Mouse (Mus musculus) embryonic facial prominence, embryonic 10.5 days (tissue): Measurements from ENCODE around the gene Gpha2. TPM values are rescaled to one million over a fixed set of nuclear protein-coding genes. Genes with fewer than 3 reads are reported as not detected.

Experiments used
- microRNA counts: library from miRNA; unstranded; fragments of <30 nt; microRNA quantifications from one replicate; lab custom pipeline; 2017
- microRNA-seq: library from miRNA; unstranded; fragments of <30 nt; microRNA quantifications from one replicate; pipeline ENCODE4, GENCODE M21; 2017
- polyA plus RNA-seq: library from polyadenylated mRNA; unstranded; fragments of >200 nt; fragmentation: Nextera tagmentation; extraction: Ambion mirVana; gene quantifications from 2 replicates; pipeline ENCODE4 v1.2.1, GENCODE M21; 2016

Gpha2 gene
- polyA plus RNA-seq, 1 experiment from 2014 or later = 1.3 TPM

MicroRNAs encoded within 50 kb of the gene (microRNA counts, 519-probe panel; counts per million panel counts)
- 188 counts per million, percentile 57 among the panel's probes with 10 or more counts for microRNA mmu-miR-192 (lab: Ali Mortazavi, UCI)

Small RNA genes within 50 kb of the gene (microRNA-seq; reads per million reads assigned to microRNA genes)
- gene Mir192 = 77.2 reads per million, percentile 46 among the genes with 10 or more reads in this experiment
- gene Mir194-2 = 65.9 reads per million, percentile 44 among the genes with 10 or more reads in this experiment

Other genes starting within 250 kb of the Gpha2 start
- gene Slc22a20, start 240.2 kb upstream of the Gpha2 start, polyA plus RNA-seq = not detected in 2 replicates
- gene Capn1, start 210.5 kb upstream of the Gpha2 start, polyA plus RNA-seq = 2.9 and 3.2 TPM in 2 replicates
- gene Syvn1, start 179.8 kb upstream of the Gpha2 start, polyA plus RNA-seq = 34.5 and 38.1 TPM in 2 replicates
- gene Mrpl49, start 168.6 kb upstream of the Gpha2 start, polyA plus RNA-seq = 82.5 and 84.6 TPM in 2 replicates
- 831 and 861 TPM in 2 replicates for gene Fau, start 168.5 kb upstream of the Gpha2 start, polyA plus RNA-seq
- gene Znhit2, start 165.2 kb upstream of the Gpha2 start, polyA plus RNA-seq = 33.8 and 35.6 TPM in 2 replicates
- gene Tm7sf2, start 158.0 kb upstream of the Gpha2 start, polyA plus RNA-seq = 30.3 and 31.4 TPM in 2 replicates
- gene Vps51, start 149.1 kb upstream of the Gpha2 start, polyA plus RNA-seq = 70.5 and 71.9 TPM in 2 replicates
- gene Tmem262, start 146.3 kb upstream of the Gpha2 start, polyA plus RNA-seq = not detected in 2 replicates
- gene Gm28374, start 144.1 kb upstream of the Gpha2 start, polyA plus RNA-seq = 2.0 TPM in 2 replicates
- gene Zfpl1, start 141.4 kb upstream of the Gpha2 start, polyA plus RNA-seq = 75.7 and 79.7 TPM in 2 replicates
- 66.2 and 70.1 TPM in 2 replicates for gene Cdca5, start 141.4 kb upstream of the Gpha2 start, polyA plus RNA-seq
- 0.41 and 0.56 TPM in 2 replicates for gene AC131692.1, start 132.0 kb upstream of the Gpha2 start, polyA plus RNA-seq
- 0.87 and 0.89 TPM in 2 replicates for gene Naaladl1, start 120.6 kb upstream of the Gpha2 start, polyA plus RNA-seq
- gene Sac3d1, start 107.7 kb upstream of the Gpha2 start, polyA plus RNA-seq = 66.1 and 67.7 TPM in 2 replicates
- 29.1 and 30.2 TPM in 2 replicates for gene Snx15, start 98.1 kb upstream of the Gpha2 start, polyA plus RNA-seq
- gene Batf2, start 85.4 kb upstream of the Gpha2 start, polyA plus RNA-seq = not detected in 2 replicates
- 111 and 112 TPM in 2 replicates for gene Arl2, start 84.8 kb upstream of the Gpha2 start, polyA plus RNA-seq
- gene Majin, start 42.0 kb upstream of the Gpha2 start, polyA plus RNA-seq = not detected in 2 replicates
- 25.5 and 26.3 TPM in 2 replicates for gene Ppp2r5b, start 9.5 kb downstream of the Gpha2 start, polyA plus RNA-seq
- 12.5 and 13.6 TPM in 2 replicates for gene Atg2a, start 15.3 kb downstream of the Gpha2 start, polyA plus RNA-seq
- gene Ehd1, start 50.3 kb downstream of the Gpha2 start, polyA plus RNA-seq = 81.8 and 83.5 TPM in 2 replicates
- gene Cdc42bpg, start 80.1 kb downstream of the Gpha2 start, polyA plus RNA-seq = 0.12 and 0.39 TPM in 2 replicates
- gene Men1, start 108.6 kb downstream of the Gpha2 start, polyA plus RNA-seq = 122 and 130 TPM in 2 replicates
- 11.0 and 14.0 TPM in 2 replicates for gene Map4k2, start 114.8 kb downstream of the Gpha2 start, polyA plus RNA-seq
- gene Sf1, start 137.3 kb downstream of the Gpha2 start, polyA plus RNA-seq = 185 and 205 TPM in 2 replicates
- 1.1 and 2.2 TPM in 2 replicates for gene Pygm, start 158.0 kb downstream of the Gpha2 start, polyA plus RNA-seq
- 14.2 and 18.6 TPM in 2 replicates for gene Rasgrp2, start 173.0 kb downstream of the Gpha2 start, polyA plus RNA-seq
- 1.9 TPM in 2 replicates for gene Nrxn2, start 192.4 kb downstream of the Gpha2 start, polyA plus RNA-seq